7 mouse cellular contexts compared by ENCODE assay signal in genomic region chr13:55322130-55322825, GRCm38 (mm10). TPM values are rescaled to one million over a fixed set of nuclear protein-coding genes. Genes with fewer than 3 reads are reported as not detected.
A peak's percentile ranks its signal among the peaks of the same experiment; 100 is the strongest.
DNase-seq lines count a peak whose midpoint lies in the region; ATAC-seq and TF ChIP-seq lines count a peak whose summit lies in the region.

No protein-coding gene starts in this region.

- DNase-seq in CD4-positive helper T cell, adult 2 months (ENCODE audit: low read depth, low spot score) = peak; percentile 61
- DNase-seq in MEL (ENCODE audit: low read depth, low spot score) = peak; percentile 68
- DNase-seq in embryo, embryonic 10.5 days (ENCODE audit: low spot score) = peak; percentile 78
- peak; percentile 64 for DNase-seq in heart, postnatal 0 days (ENCODE audit: low spot score)
- DNase-seq in limb, embryonic 10.5 days (ENCODE audit: low spot score) = no peak
- DNase-seq in midbrain, embryonic 10.5 days (ENCODE audit: low spot score) = no peak
- DNase-seq in testis, postnatal 14 days (ENCODE audit: low spot score) = peak; percentile 16

- TF ChIP-seq RAD21 in MEL (IDR thresholded peaks at IDR 0.05; ENCODE audit: low read depth, low read length) = peak; percentile 15

- no peak; a peak in 1 of 4 replicates for TF ChIP-seq POLR2A in MEL (IDR thresholded peaks at IDR 0.05; ENCODE audit: control insufficient read depth in 1 of 2, insufficient read depth in 1 of 2, low read depth in 1 of 2, low read length in 2 of 2, poor library complexity in 1 of 2)

- peaks cover 0 to 18% of the 10 kb centered on the region in 2 experiments; a peak in 2 of 4 replicates for H3K4me1 ChIP-seq in MEL (ENCODE audit: control insufficient read depth in 1 of 2, insufficient read depth in 2 of 2, low read length in 2 of 2)
- peaks cover 10% of the 10 kb centered on the region for H3K4me1 ChIP-seq in heart, postnatal 0 days (ENCODE audit: control insufficient read depth, insufficient read depth)
- H3K4me1 ChIP-seq in limb, embryonic 10.5 days = peaks cover 31% of the 10 kb centered on the region
- H3K4me1 ChIP-seq in midbrain, embryonic 10.5 days = peaks cover 42% of the 10 kb centered on the region

- H3K9ac ChIP-seq in MEL (ENCODE audit: control insufficient read depth, low read depth, low read length, poor library complexity, severe bottlenecking) = peak overlapping the region; percentile 87
- H3K9ac ChIP-seq in heart, postnatal 0 days (replicated peaks; ENCODE audit: low read depth, low read length) = peak overlapping the region; percentile 90

- peak overlapping the region; percentile 95 for H3K4me2 ChIP-seq in heart, postnatal 0 days (ENCODE audit: low read depth, low read length)

- no peaks in the 10 kb centered on the region for H3K9me3 ChIP-seq in MEL (replicated peaks; ENCODE audit: insufficient read depth, low read length)
- H3K9me3 ChIP-seq in heart, postnatal 0 days (replicated peaks; ENCODE audit: control insufficient read depth, low read length) = no peaks in the 10 kb centered on the region
- H3K9me3 ChIP-seq in limb, embryonic 10.5 days (replicated peaks) = no peaks in the 10 kb centered on the region
- no peaks in the 10 kb centered on the region for H3K9me3 ChIP-seq in midbrain, embryonic 10.5 days (replicated peaks)

- WGBS in heart, postnatal 0 days = under 1% methylated on average over 31 of the region's 31 CpGs
- WGBS in limb, embryonic 10.5 days = 3% methylated on average over 31 of the region's 31 CpGs
- 2% methylated on average over 31 of the region's 31 CpGs for WGBS in midbrain, embryonic 10.5 days

- no peak for ATAC-seq in heart, postnatal 0 days (ENCODE audit: insufficient read depth, low read depth)

- H3K79me2 ChIP-seq in MEL (ENCODE audit: control insufficient read depth, insufficient read depth, low read length, poor library complexity) = peaks cover 32% of the 10 kb centered on the region

- no peak for TF ChIP-seq EP300 in MEL (IDR thresholded peaks at IDR 0.05; ENCODE audit: low read depth in 1 of 2, low read length in 2 of 2)
- no peak for TF ChIP-seq EP300 in heart, postnatal 0 days (IDR thresholded peaks at IDR 0.05; ENCODE audit: low read depth)

- H3K27me3 ChIP-seq in MEL (ENCODE audit: control insufficient read depth in 1 of 2, insufficient read depth in 2 of 2, low read length in 2 of 2) = no peaks in the 10 kb centered on the region
- no peaks in the 10 kb centered on the region for H3K27me3 ChIP-seq in heart, postnatal 0 days (ENCODE audit: control insufficient read depth, insufficient read depth, low read length)
- no peaks in the 10 kb centered on the region for H3K27me3 ChIP-seq in limb, embryonic 10.5 days (ENCODE audit: low read depth, poor library complexity, severe bottlenecking)
- H3K27me3 ChIP-seq in midbrain, embryonic 10.5 days (ENCODE audit: low read depth, poor library complexity, severe bottlenecking) = no peaks in the 10 kb centered on the region

- H3K27ac ChIP-seq in MEL (ENCODE audit: control insufficient read depth, low read depth, low read length) = peak overlapping the region; percentile 51
- peak overlapping the region; percentile 75 for H3K27ac ChIP-seq in heart, postnatal 0 days (ENCODE audit: low read depth)
- H3K27ac ChIP-seq in limb, embryonic 10.5 days = peak overlapping the region; percentile 93
- peak overlapping the region; percentile 95 for H3K27ac ChIP-seq in midbrain, embryonic 10.5 days (replicated peaks)

- H3K36me3 ChIP-seq in MEL (ENCODE audit: control insufficient read depth in 1 of 2, insufficient read depth in 2 of 2, low read length in 2 of 2) = peaks cover 4 to 11% of the 10 kb centered on the region in 2 experiments; a peak in 3 of 4 replicates
- peaks cover 39% of the 10 kb centered on the region for H3K36me3 ChIP-seq in heart, postnatal 0 days (replicated peaks; ENCODE audit: control insufficient read depth, insufficient read depth, low read length)
- H3K36me3 ChIP-seq in limb, embryonic 10.5 days = peaks cover 76% of the 10 kb centered on the region
- peaks cover 80% of the 10 kb centered on the region for H3K36me3 ChIP-seq in midbrain, embryonic 10.5 days

- H3K4me3 ChIP-seq in MEL (ENCODE audit: control insufficient read depth in 1 of 2, insufficient read depth in 1 of 2, low read depth in 2 of 2, low read length in 2 of 2) = peak overlapping the region; percentile 95 to 99
- H3K4me3 ChIP-seq in heart, postnatal 0 days (ENCODE audit: low read depth, low read length) = peak overlapping the region; percentile 82
- H3K4me3 ChIP-seq in limb, embryonic 10.5 days = peak overlapping the region; percentile 96
- peak overlapping the region; percentile 93 for H3K4me3 ChIP-seq in midbrain, embryonic 10.5 days

- peak; percentile 19 to 61 (median 43); a peak in 5 of 6 replicates for TF ChIP-seq CTCF in MEL (IDR thresholded peaks at IDR 0.05 in 2 of 3, conservative IDR thresholded peaks at IDR 0.05 in 1 of 3; ENCODE audit: control insufficient read depth in 1 of 3, insufficient read depth in 1 of 3, low read depth in 2 of 3, low read length in 3 of 3, poor library complexity in 1 of 3, severe bottlenecking in 1 of 3)
- TF ChIP-seq CTCF in heart, postnatal 0 days (IDR thresholded peaks at IDR 0.05; ENCODE audit: low read depth) = peak; percentile 36

TF ChIP-seq in MEL, 35 proteins besides CTCF, POLR2A, EP300 and RAD21:
- TF ChIP-seq SMC3 (IDR thresholded peaks at IDR 0.05; ENCODE audit: low read depth, low read length) (peak; percentile 38), JUND (IDR thresholded peaks at IDR 0.05; ENCODE audit: low read depth, low read length) (no peak), TCF12 (IDR thresholded peaks at IDR 0.05; ENCODE audit: low read depth, low read length) (0 out of 2 replicates have a peak, but pooled peaks have one; percentile 3), MXI1 (IDR thresholded peaks at IDR 0.05; ENCODE audit: low read depth, low read length) (peak; percentile 38; the same call in 1 of the 2 replicates), SIN3A (IDR thresholded peaks at IDR 0.05; ENCODE audit: low read length) (peak; percentile 21), NRF1 (IDR thresholded peaks at IDR 0.05; ENCODE audit: insufficient read depth, low read depth, low read length, poor library complexity, severe bottlenecking) (no peak)

RNA-seq across cellular contexts. Expression of gene Rab24, which starts 0.5 kb away (rescaled TPM):
- total RNA-seq in MEL (2012; rRNA removed) = 74.3 and 75.8 TPM in 2 replicates
- 10 to 100 TPM in 1 of 2 experiments, not detected in 1; 71.0 TPM for polyA plus RNA-seq in MEL (2012; ENCODE audit: insufficient read depth in 1 of 2, insufficient read length in 2 of 2, low read depth in 1 of 2, low replicate concordance in 2 of 2, missing spikeins in 1 of 2)
- total RNA-seq in heart, postnatal 0 days (2014; rRNA removed; ENCODE audit: low replicate concordance) = 69.2 and 74.5 TPM in 2 replicates
- 53.0 and 59.9 TPM in 2 replicates for polyA plus RNA-seq in heart, postnatal 0 days (2015; fragmentation: Nextera tagmentation; extraction: Ambion mirVana)
- 79.0 and 85.8 TPM in 2 replicates for polyA plus RNA-seq in limb, embryonic 10.5 days (2016; fragmentation: Nextera tagmentation; extraction: Ambion mirVana)
- polyA plus RNA-seq in midbrain, embryonic 10.5 days (2016; fragmentation: Nextera tagmentation; extraction: Ambion mirVana) = 72.7 and 82.3 TPM in 2 replicates

RNA-seq across cellular contexts. Expression of gene Prelid1, which starts 2.0 kb away (rescaled TPM):
- 203 and 263 TPM in 2 replicates for total RNA-seq in MEL (2012; rRNA removed)
- 100 to 1,000 TPM in 1 of 2 experiments, not detected in 1; 630 TPM for polyA plus RNA-seq in MEL (2012; ENCODE audit: insufficient read depth in 1 of 2, insufficient read length in 2 of 2, low read depth in 1 of 2, low replicate concordance in 2 of 2, missing spikeins in 1 of 2)
- total RNA-seq in heart, postnatal 0 days (2014; rRNA removed; ENCODE audit: low replicate concordance) = 161 and 188 TPM in 2 replicates
- 192 and 196 TPM in 2 replicates for polyA plus RNA-seq in heart, postnatal 0 days (2015; fragmentation: Nextera tagmentation; extraction: Ambion mirVana)
- polyA plus RNA-seq in limb, embryonic 10.5 days (2016; fragmentation: Nextera tagmentation; extraction: Ambion mirVana) = 472 and 529 TPM in 2 replicates
- polyA plus RNA-seq in midbrain, embryonic 10.5 days (2016; fragmentation: Nextera tagmentation; extraction: Ambion mirVana) = 494 and 539 TPM in 2 replicates

RNA-seq across cellular contexts. Expression of gene Mxd3, which starts 7.3 kb away (rescaled TPM):
- 3.9 and 4.7 TPM in 2 replicates for total RNA-seq in MEL (2012; rRNA removed)
- 1 to 10 TPM in 1 of 2 experiments, not detected in 1; 9.3 TPM for polyA plus RNA-seq in MEL (2012; ENCODE audit: insufficient read depth in 1 of 2, insufficient read length in 2 of 2, low read depth in 1 of 2, low replicate concordance in 2 of 2, missing spikeins in 1 of 2)
- total RNA-seq in heart, postnatal 0 days (2014; rRNA removed; ENCODE audit: low replicate concordance) = 24.8 and 33.1 TPM in 2 replicates
- 8.6 and 11.4 TPM in 2 replicates for polyA plus RNA-seq in heart, postnatal 0 days (2015; fragmentation: Nextera tagmentation; extraction: Ambion mirVana)
- polyA plus RNA-seq in limb, embryonic 10.5 days (2016; fragmentation: Nextera tagmentation; extraction: Ambion mirVana) = 15.8 and 27.5 TPM in 2 replicates
- 24.2 and 28.1 TPM in 2 replicates for polyA plus RNA-seq in midbrain, embryonic 10.5 days (2016; fragmentation: Nextera tagmentation; extraction: Ambion mirVana)

RNA-seq across cellular contexts. Expression of gene Lman2, which starts 40.3 kb away (rescaled TPM):
- 132 and 145 TPM in 2 replicates for total RNA-seq in MEL (2012; rRNA removed)
- 100 to 1,000 TPM in 1 of 2 experiments, 10 to 100 TPM in 1; 86.1 to 239 TPM for polyA plus RNA-seq in MEL (2012; ENCODE audit: insufficient read depth in 1 of 2, insufficient read length in 2 of 2, low read depth in 1 of 2, low replicate concordance in 2 of 2, missing spikeins in 1 of 2)
- total RNA-seq in heart, postnatal 0 days (2014; rRNA removed; ENCODE audit: low replicate concordance) = 89.3 and 100 TPM in 2 replicates
- polyA plus RNA-seq in heart, postnatal 0 days (2015; fragmentation: Nextera tagmentation; extraction: Ambion mirVana) = 41.3 and 42.4 TPM in 2 replicates
- polyA plus RNA-seq in limb, embryonic 10.5 days (2016; fragmentation: Nextera tagmentation; extraction: Ambion mirVana) = 112 and 113 TPM in 2 replicates
- 105 and 107 TPM in 2 replicates for polyA plus RNA-seq in midbrain, embryonic 10.5 days (2016; fragmentation: Nextera tagmentation; extraction: Ambion mirVana)

RNA-seq across cellular contexts. Expression of gene Rgs14, which starts 47.3 kb away (rescaled TPM):
- 14.4 TPM in 2 replicates for total RNA-seq in MEL (2012; rRNA removed)
- 10 to 100 TPM in 1 of 2 experiments, not detected in 1; 20.5 TPM for polyA plus RNA-seq in MEL (2012; ENCODE audit: insufficient read depth in 1 of 2, insufficient read length in 2 of 2, low read depth in 1 of 2, low replicate concordance in 2 of 2, missing spikeins in 1 of 2)
- 0.46 and 1.1 TPM in 2 replicates for total RNA-seq in heart, postnatal 0 days (2014; rRNA removed; ENCODE audit: low replicate concordance)
- 0.30 and 0.32 TPM in 2 replicates for polyA plus RNA-seq in heart, postnatal 0 days (2015; fragmentation: Nextera tagmentation; extraction: Ambion mirVana)
- 0.70 and 1.1 TPM in 2 replicates for polyA plus RNA-seq in limb, embryonic 10.5 days (2016; fragmentation: Nextera tagmentation; extraction: Ambion mirVana)
- 0.41 and 0.52 TPM in 2 replicates for polyA plus RNA-seq in midbrain, embryonic 10.5 days (2016; fragmentation: Nextera tagmentation; extraction: Ambion mirVana)

Comparison
In these comparisons a context has a peak if more than half of its experiments do, and no peak if none do; other contexts are left out.
1. DNase-seq: peak in CD4-positive helper T cell, adult 2 months (single experiment), MEL (single experiment), embryo, embryonic 10.5 days (single experiment), heart, postnatal 0 days (single experiment) and testis, postnatal 14 days (single experiment); none in limb, embryonic 10.5 days (single experiment) and midbrain, embryonic 10.5 days (single experiment).
2. Peak in every context shown above with its lines, with median percentiles within 50 percentile points of each other: H3K27ac ChIP-seq and H3K4me3 ChIP-seq.